Mouse (Mus musculus) C2C12 (cell line): Measurements from ENCODE around the gene D430041D05Rik. TPM values are rescaled to one million over a fixed set of nuclear protein-coding genes. Genes with fewer than 3 reads are reported as not detected.

Source experiments
- H3K27me3 ChIP-seq: one replicate; pipeline ENCODE4 v1.6.1; 2011; ENCODE audit not compliant: control insufficient read depth, insufficient read depth, insufficient read length
- H3K36me3 ChIP-seq: one replicate; pipeline ENCODE4 v1.6.1; 2011; ENCODE audit not compliant: control insufficient read depth, insufficient read depth
- H3K4me3 ChIP-seq: one replicate; pipeline ENCODE4 v1.5.1; 2011; ENCODE audit warnings: mild to moderate bottlenecking, control low read depth; ENCODE audit not compliant: poor library complexity, insufficient read depth, severe bottlenecking
- H3K79me2 ChIP-seq: one replicate; pipeline ENCODE4 v1.6.1; 2011; ENCODE audit not compliant: control insufficient read depth, insufficient read depth
- H3K79me3 ChIP-seq: one replicate; pipeline ENCODE4 v1.6.1; 2011; ENCODE audit warnings: low read depth, control low read depth
- H3ac ChIP-seq: one replicate; pipeline ENCODE3; 2011; ENCODE audit warnings: low read depth; ENCODE audit not compliant: control insufficient read depth, insufficient read length
- CEBPB ChIP-seq: IDR thresholded peaks from one replicate; pipeline ENCODE4 v1.6.1; 2011; ENCODE audit warnings: low read depth, mild to moderate bottlenecking, control low read depth, moderate library complexity
- CTCF ChIP-seq: IDR thresholded peaks from one replicate; pipeline ENCODE4 v1.5.1; 2011; ENCODE audit not compliant: control insufficient read depth, insufficient read depth, insufficient read length
- FOSL1 ChIP-seq: IDR thresholded peaks from one replicate; pipeline ENCODE4 v1.8.0; 2011; ENCODE audit warnings: mild to moderate bottlenecking, low read length; ENCODE audit not compliant: poor library complexity, insufficient read depth, severe bottlenecking
- MAX ChIP-seq: IDR thresholded peaks from one replicate; pipeline ENCODE4 v1.6.1; 2011; ENCODE audit warnings: mild to moderate bottlenecking, control low read depth
- MYOD1 ChIP-seq: IDR thresholded peaks from one replicate; pipeline ENCODE4 v1.6.1; 2011; ENCODE audit warnings: low read depth; ENCODE audit not compliant: control insufficient read depth, insufficient read length
- MYOG ChIP-seq: IDR thresholded peaks from one replicate; pipeline ENCODE4 v1.6.1; 2011; ENCODE audit not compliant: control insufficient read depth, insufficient read length; ENCODE audit errors: extremely low read depth
- USF1 ChIP-seq: IDR thresholded peaks from one replicate; pipeline ENCODE4 v1.6.1; 2011; ENCODE audit warnings: low read depth, mild to moderate bottlenecking, control low read depth, moderate library complexity
- polyA plus RNA-seq: library from polyadenylated mRNA; unstranded; fragments of >200 nt; fragmentation: generic; extraction: Trizol; gene quantifications from one replicate; pipeline ENCODE4 v1.2.1, GENCODE M21; 2012; ENCODE audit warnings: missing spikeins

D430041D05Rik gene
- polyA plus RNA-seq, 1 experiment = 0.05 TPM

DNA sequence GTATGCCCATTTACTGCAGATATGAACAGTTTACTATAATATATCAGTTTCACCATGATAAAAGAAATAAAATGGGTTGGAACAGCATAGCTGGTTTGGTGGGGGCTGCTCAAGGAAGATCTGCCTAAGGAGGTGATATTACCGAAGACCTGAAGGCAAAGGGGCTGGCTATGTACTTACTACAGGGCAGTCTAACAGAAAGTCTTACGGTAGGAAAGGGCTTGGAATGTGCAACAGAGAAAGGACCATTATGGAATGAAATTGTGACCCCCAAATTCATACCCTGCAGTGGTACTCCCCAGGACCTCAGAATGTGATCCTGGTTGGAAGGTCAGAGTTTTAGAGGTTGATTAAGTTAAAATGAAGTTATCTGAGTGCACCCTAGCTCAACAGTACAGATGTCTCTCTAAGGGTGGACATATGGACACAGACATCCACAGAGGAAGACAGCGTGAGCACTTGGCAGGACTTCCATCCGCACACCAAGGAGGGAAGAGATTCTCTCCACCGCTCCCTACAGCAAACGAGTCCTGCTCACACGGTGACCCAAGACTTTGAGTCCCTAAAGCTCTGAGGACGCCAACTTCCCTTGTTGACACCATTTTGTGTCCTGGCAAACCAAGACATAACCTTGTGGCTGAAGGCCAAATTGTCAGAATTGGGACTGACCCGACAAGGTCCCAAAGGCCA, 235.2 kb downstream of the D430041D05Rik start:
- H3K79me2 ChIP-seq = no peaks in the 10 kb centered on the region
- TF ChIP-seq USF1 = no peak
- no peak for TF ChIP-seq FOSL1
- TF ChIP-seq MYOG = no peak
- no peak for TF ChIP-seq MYOD1
- TF ChIP-seq CTCF = no peak
- no peak for TF ChIP-seq MAX
- H3K27me3 ChIP-seq = no peaks in the 10 kb centered on the region
- no peaks in the 10 kb centered on the region for H3K36me3 ChIP-seq
- H3K4me3 ChIP-seq = no peak overlapping the region
- H3ac ChIP-seq = no peak overlapping the region
- H3K79me3 ChIP-seq = no peaks in the 10 kb centered on the region

DNA sequence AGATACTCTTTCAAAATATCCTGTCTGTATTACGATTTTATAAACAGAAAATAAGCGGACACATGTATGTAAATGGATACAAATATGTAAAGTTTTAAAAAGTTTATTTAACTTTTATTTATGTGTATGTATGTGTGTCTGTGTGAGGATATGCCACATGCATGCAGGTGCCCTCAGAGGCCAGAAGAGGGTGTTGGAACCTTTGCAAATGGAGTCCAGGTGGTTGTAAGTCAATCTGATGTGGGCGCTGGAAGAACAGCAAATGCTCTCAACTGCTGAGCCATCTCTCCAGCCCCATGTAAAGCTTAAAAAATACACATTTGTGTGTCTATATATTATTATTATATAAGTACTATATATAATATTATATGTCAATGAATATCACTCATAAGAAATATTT, 237.4 kb downstream of the D430041D05Rik start:
- H3K79me2 ChIP-seq = no peaks in the 10 kb centered on the region
- no peaks in the 10 kb centered on the region for H3K27me3 ChIP-seq
- no peaks in the 10 kb centered on the region for H3K36me3 ChIP-seq
- H3ac ChIP-seq = no peak overlapping the region
- H3K4me3 ChIP-seq = no peak overlapping the region
- H3K79me3 ChIP-seq = no peaks in the 10 kb centered on the region
- TF ChIP-seq MAX = no peak
- TF ChIP-seq MYOD1 = no peak
- TF ChIP-seq CTCF = no peak
- no peak for TF ChIP-seq MYOG
- no peak for TF ChIP-seq FOSL1
- no peak for TF ChIP-seq USF1
- no peak for TF ChIP-seq CEBPB

DNA sequence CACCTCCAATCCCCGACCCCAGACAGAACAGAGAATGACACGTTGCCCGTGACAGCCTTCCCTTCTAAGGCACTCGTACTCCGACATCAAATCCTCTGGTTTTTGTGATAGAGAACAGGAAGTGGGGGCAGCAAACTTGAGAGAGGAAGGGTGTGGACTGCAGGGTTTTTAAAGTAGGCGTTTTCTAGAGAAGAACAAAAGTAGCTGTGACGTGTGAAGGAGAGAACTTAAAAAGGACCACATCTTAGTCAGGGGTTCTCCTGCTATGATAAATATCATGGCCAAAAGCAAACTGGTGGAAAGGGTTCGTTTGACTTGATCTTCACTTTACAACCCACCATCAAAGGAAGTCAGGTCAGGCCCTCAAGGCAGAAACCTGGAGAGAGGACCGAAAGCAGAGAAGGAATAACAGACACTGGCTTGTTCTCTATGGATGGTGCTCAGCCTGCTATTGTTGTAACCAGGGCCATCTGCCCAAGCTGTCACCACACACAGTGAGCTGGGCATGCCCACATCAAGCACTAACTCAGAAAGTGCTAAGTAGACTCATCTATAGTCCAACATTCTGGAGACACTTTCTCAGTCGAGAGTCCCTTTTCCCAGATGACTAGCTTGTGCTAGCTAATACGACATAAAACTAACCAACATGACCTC, 238.0 kb downstream of the D430041D05Rik start:
- no peaks in the 10 kb centered on the region for H3K79me3 ChIP-seq
- H3K79me2 ChIP-seq = no peaks in the 10 kb centered on the region
- no peaks in the 10 kb centered on the region for H3K27me3 ChIP-seq
- H3K4me3 ChIP-seq = no peak overlapping the region
- H3ac ChIP-seq = no peak overlapping the region
- TF ChIP-seq FOSL1 (no peak), MAX (no peak), MYOG (no peak), MYOD1 (no peak), CEBPB (no peak), USF1 (no peak), CTCF (no peak)
- H3K36me3 ChIP-seq = no peaks in the 10 kb centered on the region

GRCm38 (mm10) chr2:104168186-104168896, 242.5 kb downstream of the D430041D05Rik start:
- Histone ChIP-seq H3K36me3 (no peaks in the 10 kb centered on the region), H3K27me3 (no peaks in the 10 kb centered on the region), H3K79me2 (no peaks in the 10 kb centered on the region), H3K79me3 (no peaks in the 10 kb centered on the region), H3ac (no peak overlapping the region), H3K4me3 (no peak overlapping the region)
- TF ChIP-seq FOSL1 = no peak
- TF ChIP-seq MYOD1 = no peak
- TF ChIP-seq CTCF = no peak
- no peak for TF ChIP-seq MYOG
- TF ChIP-seq MAX = no peak
- TF ChIP-seq USF1 = no peak
- TF ChIP-seq CEBPB = no peak

DNA sequence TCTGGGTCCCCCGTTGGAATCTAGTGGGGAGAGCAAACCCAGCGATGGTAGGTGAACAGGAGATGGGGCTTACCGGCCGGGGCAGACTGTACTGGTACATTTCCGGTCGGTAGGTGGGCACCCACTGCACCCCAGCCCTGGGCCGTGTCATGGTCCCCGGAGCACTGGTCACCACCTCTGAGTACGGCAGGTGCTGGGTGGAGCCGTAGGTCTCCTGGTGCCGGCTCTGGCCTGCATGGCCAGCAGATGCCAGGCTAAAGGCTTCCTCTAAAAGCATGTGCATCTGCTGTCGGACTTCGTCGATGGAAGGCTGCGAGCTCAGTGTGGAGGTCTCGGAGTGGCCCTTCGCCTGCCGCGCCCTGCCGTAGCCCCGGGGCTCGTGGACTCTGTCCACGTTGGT, 243.0 kb downstream of the D430041D05Rik start:
- Histone ChIP-seq H3ac (no peak overlapping the region), H3K36me3 (no peaks in the 10 kb centered on the region), H3K79me2 (no peaks in the 10 kb centered on the region), H3K4me3 (no peak overlapping the region), H3K79me3 (no peaks in the 10 kb centered on the region), H3K27me3 (no peaks in the 10 kb centered on the region)
- no peak for TF ChIP-seq CTCF
- TF ChIP-seq MYOG = no peak
- TF ChIP-seq MAX = no peak
- no peak for TF ChIP-seq USF1
- no peak for TF ChIP-seq MYOD1
- TF ChIP-seq CEBPB = no peak
- no peak for TF ChIP-seq FOSL1

GRCm38 (mm10) chr2:104165631-104166030, 245.2 kb downstream of the D430041D05Rik start:
- Histone ChIP-seq H3K4me3 (no peak overlapping the region), H3K79me3 (no peaks in the 10 kb centered on the region), H3K36me3 (no peaks in the 10 kb centered on the region), H3ac (no peak overlapping the region), H3K27me3 (no peaks in the 10 kb centered on the region), H3K79me2 (no peaks in the 10 kb centered on the region)
- no peak for TF ChIP-seq MYOD1
- TF ChIP-seq MAX = no peak
- TF ChIP-seq USF1 = no peak
- no peak for TF ChIP-seq FOSL1
- no peak for TF ChIP-seq CEBPB
- no peak for TF ChIP-seq CTCF
- TF ChIP-seq MYOG = no peak
